Mouse (Mus musculus) retina, embryonic 14.5 days (tissue): ENCODE measurements at regions not wholly inside any gene's neighbourhood (a gene's known extent, or its start where the extent isn't known, plus 50 kb on each side); places are given as distances from the start of the nearest gene placed in this dataset.

Experiments used
- DNase-seq: peaks from one replicate; pipeline ENCODE4 v3.0.0-alpha.2; 2015; ENCODE audit warnings: low spot score

DNA sequence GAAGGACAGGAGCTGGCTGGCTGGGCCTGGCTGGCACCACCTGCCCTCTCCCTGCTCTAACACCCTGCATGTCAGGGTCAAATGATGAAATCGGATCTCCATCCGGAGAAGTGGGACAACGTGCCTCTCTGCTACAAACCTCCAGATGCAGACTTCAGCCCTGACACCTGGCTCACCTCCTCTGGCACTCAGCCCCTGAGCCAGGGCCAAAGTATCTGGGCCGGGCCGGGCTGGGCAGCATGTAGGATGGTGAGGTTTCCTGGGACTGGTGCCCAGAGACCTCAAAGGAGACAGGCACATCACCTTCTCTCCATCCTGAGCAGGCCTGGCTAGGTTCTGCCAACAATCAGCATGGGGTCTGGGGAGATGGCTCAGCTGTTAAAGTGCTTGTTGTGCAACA is 113.5 kb downstream of the Tfcp2l1 start:
- DNase-seq, result no peak

DNA sequence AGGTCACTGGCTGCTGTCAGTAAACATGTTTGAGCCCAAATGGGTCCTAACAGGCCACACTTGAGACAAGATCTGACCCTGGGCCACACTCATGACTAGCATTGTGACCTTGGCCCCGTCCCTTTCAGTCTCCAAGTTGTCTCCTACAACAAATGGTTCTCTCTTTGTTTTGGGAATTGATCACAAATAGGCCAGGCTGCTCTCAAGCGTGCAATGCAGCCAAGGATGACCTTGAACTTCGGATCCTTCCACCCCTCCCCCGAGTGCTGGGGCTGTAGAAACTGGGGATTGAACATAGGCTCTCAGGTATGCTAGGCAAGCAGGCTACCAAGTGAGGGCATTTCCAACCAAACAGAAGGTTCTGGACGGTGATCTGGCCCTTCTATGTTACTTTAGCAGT is 120.5 kb downstream of the Tfcp2l1 start:
- no peak for DNase-seq

- no peak for DNase-seq
Measured at GRCm38 (mm10) chr1:118752869-118753268, 125.1 kb downstream of the Tfcp2l1 start.

DNA sequence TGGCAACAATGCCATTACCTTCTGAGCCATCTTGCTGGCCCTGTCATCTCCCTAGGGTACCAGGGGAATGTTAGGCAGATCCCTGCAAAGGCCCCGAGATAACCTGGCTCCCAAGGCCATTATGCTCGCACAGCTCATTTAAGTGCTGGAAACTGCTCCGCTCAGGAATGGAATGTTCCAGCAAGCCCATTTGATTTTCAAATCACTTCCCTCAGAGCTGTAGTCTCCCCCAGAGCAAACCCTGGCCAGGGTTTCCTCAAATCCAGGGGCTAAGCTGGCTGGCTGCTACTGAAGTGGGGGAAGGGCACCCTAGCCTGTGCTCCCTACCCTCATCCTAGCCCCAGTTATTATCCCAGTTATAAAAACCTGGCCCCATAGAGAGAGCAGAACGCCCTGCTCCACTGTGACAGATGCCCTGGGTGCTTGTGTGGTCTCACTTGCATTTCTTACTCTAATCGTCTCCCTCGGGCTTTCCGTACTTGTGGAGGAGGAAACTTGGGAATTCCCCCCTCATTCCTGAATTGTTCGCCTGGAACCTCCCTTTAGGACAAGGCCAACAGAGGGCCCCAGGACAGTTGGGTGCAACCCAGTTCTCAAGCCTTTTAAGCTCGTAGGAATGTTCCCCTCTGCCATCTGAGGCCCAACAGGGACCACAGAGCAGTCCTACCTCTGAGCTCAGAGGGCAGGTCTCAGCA is 128.6 kb downstream of the Tfcp2l1 start:
- DNase-seq, result no peak

- no peak for DNase-seq
Measured at GRCm38 (mm10) chr1:118757340-118758030, 129.7 kb downstream of the Tfcp2l1 start.

DNA sequence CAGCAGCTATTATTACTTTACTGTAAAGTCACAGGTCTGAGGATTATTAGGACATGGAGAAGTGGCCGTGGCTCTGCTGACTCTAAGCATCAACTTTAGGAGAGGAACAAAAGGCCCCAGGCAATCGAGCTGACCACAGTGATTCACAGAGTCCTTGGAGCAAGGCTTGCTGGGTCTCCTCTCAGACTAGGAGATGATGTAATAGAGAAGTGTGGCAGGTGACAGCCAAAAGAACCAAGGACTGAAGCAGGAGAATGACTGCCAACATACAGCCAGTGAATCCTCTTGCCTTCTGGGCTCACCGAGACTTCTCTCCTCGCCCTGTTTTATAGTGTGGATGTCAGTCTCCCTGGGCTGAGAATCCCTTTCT is 130.3 kb downstream of the Tfcp2l1 start:
- no peak for DNase-seq

- DNase-seq, result peak; percentile 90
Measured at GRCm38 (mm10) chr1:118759141-118759932, 131.6 kb downstream of the Tfcp2l1 start.

- DNase-seq, result no peak
Measured at GRCm38 (mm10) chr1:118765525-118765924, 137.8 kb downstream of the Tfcp2l1 start.

- DNase-seq, result peak; percentile 87
Measured at GRCm38 (mm10) chr1:118768831-118769230, 141.1 kb downstream of the Tfcp2l1 start.

GRCm38 (mm10) chr1:118772261-118772660 is 144.5 kb downstream of the Tfcp2l1 start:
- DNase-seq, result peak; percentile 74

GRCm38 (mm10) chr1:118776594-118777441 is 149.1 kb downstream of the Tfcp2l1 start:
- DNase-seq, result peak; percentile 43
